Mouse (Mus musculus): ENCODE measurements around the gene Mymx. TPM values are rescaled to one million over a fixed set of nuclear protein-coding genes. Genes with fewer than 3 reads are reported as not detected.

The Mymx gene
- polyA plus RNA-seq, 1 experiment from 2014 or later: 0.30 TPM

DNA sequence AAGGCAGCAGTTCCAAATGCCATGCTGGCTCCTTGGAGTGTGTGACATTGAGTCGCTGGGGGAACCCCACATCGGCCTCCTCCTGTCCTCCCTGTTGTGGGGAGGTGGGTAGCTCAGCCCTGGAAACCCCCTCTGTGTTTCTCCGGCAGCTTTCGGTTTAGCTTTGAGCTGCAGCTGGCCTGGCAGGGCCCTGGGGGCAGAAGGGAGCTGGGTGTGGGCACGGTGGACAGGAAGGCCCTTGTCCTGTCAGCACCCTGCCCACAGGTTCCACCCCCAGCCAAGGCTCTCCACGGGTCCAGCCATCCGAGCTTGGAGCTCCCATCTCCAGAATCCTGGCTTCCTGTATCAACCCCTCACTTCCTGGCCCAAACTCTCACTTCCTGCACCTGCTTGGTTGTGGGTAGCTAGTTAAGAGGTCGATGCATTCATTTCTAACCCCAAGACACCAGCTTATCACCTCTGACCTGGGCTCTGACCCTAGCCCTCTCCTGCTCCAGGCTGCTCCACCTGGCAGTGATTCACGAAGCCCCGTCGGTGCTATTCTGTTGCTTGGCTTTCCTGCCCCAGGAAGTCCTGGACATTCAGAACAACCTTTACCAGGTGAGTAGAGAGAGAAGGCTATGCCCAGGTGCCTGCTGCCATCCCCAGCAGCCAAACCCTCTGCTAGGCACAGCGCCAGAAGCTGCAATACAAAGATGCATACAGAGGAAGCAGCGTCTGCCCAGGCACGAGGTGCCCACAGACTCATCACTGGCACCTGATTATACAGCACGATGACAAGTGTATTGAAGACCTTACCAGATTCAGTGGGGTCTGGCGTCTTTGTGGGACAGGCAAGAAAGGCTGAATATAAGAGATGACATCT is 43.7 kb downstream of the Mymx start:
- WGBS: 69% methylated on average over 16 of the region's 16 CpGs
- peaks cover 44% of the 10 kb centered on the region for H3K27me3 ChIP-seq (ENCODE audit: poor library complexity, severe bottlenecking)
- H3K9me3 ChIP-seq: no peaks in the 10 kb centered on the region
- no peak for DNase-seq (ENCODE audit: extremely low spot score, low spot score)
- 0 out of 2 replicates have a peak, but pooled peaks cover 3% of the 10 kb centered on the region for H3K36me3 ChIP-seq (replicated peaks)
- no peak overlapping the region for H3K27ac ChIP-seq
- peaks cover 49% of the 10 kb centered on the region for H3K4me1 ChIP-seq
- H3K4me3 ChIP-seq: no peak overlapping the region

DNA sequence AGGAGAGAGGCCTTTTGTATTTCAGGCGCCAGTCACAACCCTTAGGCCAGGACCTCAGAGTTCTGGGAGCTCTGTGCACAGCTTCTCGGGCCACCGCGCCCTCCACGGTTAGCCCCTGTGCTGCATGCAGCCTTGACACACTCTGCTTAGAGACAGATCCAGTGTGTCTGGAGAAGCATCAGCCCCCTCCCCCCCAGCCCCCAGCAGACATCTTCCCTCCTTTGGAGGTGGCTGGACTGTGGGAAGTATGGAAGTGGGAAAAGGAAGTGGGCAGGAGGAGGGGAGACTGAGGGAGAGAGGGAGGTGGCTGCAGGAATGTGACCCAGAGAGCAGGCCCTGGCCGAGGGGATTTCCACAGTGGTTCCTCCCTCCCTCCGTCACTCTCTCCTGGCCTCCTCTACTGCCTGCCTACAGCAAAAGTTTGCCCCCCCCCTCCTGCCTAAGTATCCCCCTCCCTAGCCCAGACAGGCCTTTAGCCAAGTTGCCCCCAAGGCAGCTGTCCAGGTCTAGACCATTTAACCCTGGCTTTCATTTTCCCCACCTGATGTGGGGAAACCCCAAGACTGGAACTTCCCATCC is 44.6 kb downstream of the Mymx start:
- no peak overlapping the region for H3K27ac ChIP-seq
- no peak for DNase-seq (ENCODE audit: extremely low spot score, low spot score)
- WGBS: 81% methylated on average over 6 of the region's 7 CpGs
- peaks cover 47% of the 10 kb centered on the region for H3K4me1 ChIP-seq
- no peaks in the 10 kb centered on the region for H3K9me3 ChIP-seq
- peak overlapping the region; percentile 62 for H3K4me3 ChIP-seq
- H3K36me3 ChIP-seq (replicated peaks): 0 out of 2 replicates have a peak, but pooled peaks cover 3% of the 10 kb centered on the region
- peaks cover 44% of the 10 kb centered on the region for H3K27me3 ChIP-seq (ENCODE audit: poor library complexity, severe bottlenecking)

DNA sequence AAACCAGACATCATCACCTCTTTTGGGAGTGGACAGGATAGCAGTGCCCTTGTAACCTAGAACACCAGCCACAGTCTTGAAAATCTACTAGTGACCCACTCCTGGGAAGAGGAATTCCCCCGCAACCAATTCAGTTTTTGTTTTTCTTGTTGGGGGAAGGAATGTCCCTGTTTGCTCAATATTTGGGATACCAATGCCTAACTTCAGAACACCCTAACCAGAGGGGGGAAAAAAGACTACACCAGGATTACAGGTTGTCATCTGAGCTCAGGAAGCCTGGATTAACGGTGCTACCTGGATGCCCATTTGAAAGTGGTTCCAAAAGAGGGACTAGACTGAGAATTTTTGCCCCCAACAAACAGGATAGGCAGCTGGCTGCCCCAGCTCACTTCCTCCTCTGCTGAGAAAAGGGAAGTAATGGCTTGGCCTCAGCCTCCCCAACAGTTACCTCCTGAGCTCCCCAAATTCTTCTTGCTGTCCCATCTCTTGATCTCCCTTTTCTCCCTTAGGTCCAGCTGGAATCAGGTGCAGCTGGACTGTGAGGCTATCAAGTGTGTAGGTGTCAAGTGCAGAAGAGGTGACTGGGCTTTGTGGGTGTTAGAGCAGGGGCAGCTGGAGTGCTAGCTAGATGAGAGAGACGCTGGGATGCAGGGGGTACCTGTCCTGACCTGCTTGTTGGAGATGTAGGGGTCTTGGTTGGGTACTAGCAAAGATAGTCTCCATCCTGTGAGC is 45.2 kb downstream of the Mymx start:
- H3K9me3 ChIP-seq: no peaks in the 10 kb centered on the region
- H3K4me3 ChIP-seq: peak overlapping the region; percentile 62
- DNase-seq (ENCODE audit: extremely low spot score, low spot score): no peak
- H3K27me3 ChIP-seq (ENCODE audit: poor library complexity, severe bottlenecking): peaks cover 44% of the 10 kb centered on the region
- H3K36me3 ChIP-seq (replicated peaks): 0 out of 2 replicates have a peak, but pooled peaks cover 3% of the 10 kb centered on the region
- no peak overlapping the region for H3K27ac ChIP-seq
- H3K4me1 ChIP-seq: peaks cover 53% of the 10 kb centered on the region
- WGBS: 72% methylated on average over 3 of the region's 3 CpGs

GRCm38 (mm10) chr17:45556107-45556489 is 45.8 kb downstream of the Mymx start:
- 0 out of 2 replicates have a peak, but pooled peaks cover 3% of the 10 kb centered on the region for H3K36me3 ChIP-seq (replicated peaks)
- H3K4me1 ChIP-seq: peaks cover 59% of the 10 kb centered on the region
- H3K4me3 ChIP-seq: peak overlapping the region; percentile 62
- H3K9me3 ChIP-seq: no peaks in the 10 kb centered on the region
- peak overlapping the region; percentile 81 for H3K27ac ChIP-seq
- no peak for DNase-seq (ENCODE audit: extremely low spot score, low spot score)
- H3K27me3 ChIP-seq (ENCODE audit: poor library complexity, severe bottlenecking): peaks cover 49% of the 10 kb centered on the region
- 3% methylated on average over 14 of the region's 14 CpGs for WGBS

DNA sequence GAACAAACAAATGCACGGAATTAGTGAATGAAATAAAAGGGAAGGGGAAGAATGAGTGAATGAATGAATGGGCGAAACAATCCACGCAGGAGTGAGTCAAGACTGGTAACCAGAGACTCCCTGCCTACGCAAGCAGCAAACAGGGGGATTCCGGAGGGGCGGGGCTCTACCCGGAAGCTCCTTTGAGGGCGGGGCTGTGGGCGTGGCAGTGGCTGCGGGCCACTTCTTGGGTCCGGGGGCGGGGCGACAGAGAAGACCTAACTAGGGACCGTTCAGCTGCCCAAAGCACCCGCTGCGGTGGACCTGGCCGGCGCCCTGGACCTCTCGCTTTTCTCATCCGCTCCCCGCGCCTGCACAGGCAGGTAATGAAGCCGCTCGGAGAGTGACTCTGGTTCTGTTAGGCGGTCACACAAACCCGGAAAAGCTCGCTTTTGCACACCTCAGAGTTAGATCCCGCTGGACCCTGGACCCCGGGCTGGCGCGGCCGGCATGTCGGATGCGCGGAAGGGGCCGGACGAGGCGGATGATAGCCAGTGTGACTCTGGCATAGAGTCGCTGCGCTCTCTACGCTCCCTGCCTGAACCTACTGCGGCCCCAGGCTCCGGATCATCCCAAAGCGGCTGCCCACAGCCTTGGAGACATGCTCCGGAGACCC is 46.3 kb downstream of the Mymx start, which contains the start of gene Nfkbie:
Gene Nfkbie (plus strand): TSS at position 252 of the 655 bp plus-strand sequence.
- H3K27ac ChIP-seq: peak within 1 kb of the TSS; percentile 81

GRCm38 (mm10) chr17:45554420-45554819 is 47.5 kb downstream of the Mymx start:
- WGBS: 22% methylated on average over 1 of the region's 1 CpGs
- H3K36me3 ChIP-seq (replicated peaks): 0 out of 2 replicates have a peak, but pooled peaks cover 3% of the 10 kb centered on the region
- H3K27ac ChIP-seq: no peak overlapping the region
- no peak for DNase-seq (ENCODE audit: extremely low spot score, low spot score)
- peaks cover 74% of the 10 kb centered on the region for H3K4me1 ChIP-seq
- no peaks in the 10 kb centered on the region for H3K9me3 ChIP-seq
- H3K4me3 ChIP-seq: 0 out of 2 replicates have a peak overlapping the region, but pooled peaks have one; percentile 62
- peaks cover 61% of the 10 kb centered on the region for H3K27me3 ChIP-seq (ENCODE audit: poor library complexity, severe bottlenecking)

More for the DNA sequence above, 46.3 kb downstream of the Mymx start, which contains the start of gene Nfkbie:
- Histone ChIP-seq H3K4me1 (peaks cover 63% of the 10 kb centered on the region), H3K9me3 (no peaks in the 10 kb centered on the region), H3K4me3 (peak within 1 kb of the TSS; percentile 62), H3K36me3 (replicated peaks) (0 out of 2 replicates have a peak, but pooled peaks cover 3% of the 10 kb centered on the region), H3K27me3 (ENCODE audit: poor library complexity, severe bottlenecking) (peaks cover 54% of the 10 kb centered on the region)
- WGBS: under 1% methylated on average over 45 of the region's 45 CpGs
- DNase-seq (ENCODE audit: extremely low spot score, low spot score): peak; percentile 98

- H3K4me1 ChIP-seq: peaks cover 75% of the 10 kb centered on the region
Observed at GRCm38 (mm10) chr17:45553065-45553464, 48.8 kb downstream of the Mymx start.

GRCm38 (mm10) chr17:45551816-45552451 is 50.0 kb downstream of the Mymx start:
- H3K36me3 ChIP-seq (replicated peaks): peaks cover 1% of the 10 kb centered on the region; the same call in 1 of the 2 replicates
- H3K27me3 ChIP-seq (ENCODE audit: poor library complexity, severe bottlenecking): peaks cover 65% of the 10 kb centered on the region
- H3K4me3 ChIP-seq: peak overlapping the region; percentile 26
- 6% methylated on average over 8 of the region's 8 CpGs for WGBS
- peaks cover 66% of the 10 kb centered on the region for H3K4me1 ChIP-seq
- no peak overlapping the region for H3K27ac ChIP-seq
- peak; percentile 77 for DNase-seq (ENCODE audit: extremely low spot score, low spot score)
- H3K9me3 ChIP-seq: no peaks in the 10 kb centered on the region

More at GRCm38 (mm10) chr17:45553065-45553464, 48.8 kb downstream of the Mymx start:
- Histone ChIP-seq H3K9me3 (no peaks in the 10 kb centered on the region), H3K36me3 (replicated peaks) (no peaks in the 10 kb centered on the region), H3K4me3 (no peak overlapping the region), H3K27ac (no peak overlapping the region), H3K27me3 (ENCODE audit: poor library complexity, severe bottlenecking) (peaks cover 65% of the 10 kb centered on the region)
- WGBS: 80% methylated on average over 3 of the region's 3 CpGs
- DNase-seq (ENCODE audit: extremely low spot score, low spot score): no peak

GRCm38 (mm10) chr17:45551249-45551796 is 50.6 kb downstream of the Mymx start:
- WGBS: 59% methylated on average over 7 of the region's 7 CpGs
- Histone ChIP-seq H3K27ac (no peak overlapping the region), H3K4me3 (no peak overlapping the region), H3K9me3 (no peaks in the 10 kb centered on the region), H3K27me3 (ENCODE audit: poor library complexity, severe bottlenecking) (peaks cover 65% of the 10 kb centered on the region), H3K4me1 (peaks cover 61% of the 10 kb centered on the region), H3K36me3 (replicated peaks) (peaks cover 7% of the 10 kb centered on the region)
- no peak for DNase-seq (ENCODE audit: extremely low spot score, low spot score)
